Mouse (Mus musculus): ENCODE results near the gene Trmo. TPM values are rescaled to one million over a fixed set of nuclear protein-coding genes. Genes with fewer than 3 reads are reported as not detected.
A peak's percentile ranks its signal among the peaks of the same experiment; 100 is the strongest.

Trmo gene
- total and polyA plus RNA-seq, 3 experiments: 3.5 to 4.1 TPM; not detected in 1

- DNase-seq (ENCODE audit: low read depth, low spot score): peak; percentile 25
- no peak for TF ChIP-seq TCF12 (IDR thresholded peaks at IDR 0.05; ENCODE audit: low read depth, low read length)
- no peak for TF ChIP-seq GABPA (IDR thresholded peaks at IDR 0.05; ENCODE audit: low read depth, low read length)
- TF ChIP-seq EP300 (IDR thresholded peaks at IDR 0.05; ENCODE audit: low read depth in 1 of 2, low read length in 2 of 2): no peak; a peak in 1 of 4 replicates
- TF ChIP-seq CTCF (IDR thresholded peaks at IDR 0.05 in 2 of 3, conservative IDR thresholded peaks at IDR 0.05 in 1 of 3; ENCODE audit: control insufficient read depth in 1 of 3, insufficient read depth in 1 of 3, low read depth in 2 of 3, low read length in 3 of 3, poor library complexity in 1 of 3, severe bottlenecking in 1 of 3): peak in 1 of 3 experiments; percentile 34; a peak in 2 of 6 replicates
- TF ChIP-seq ZNF384 (IDR thresholded peaks at IDR 0.05; ENCODE audit: low read depth, low read length): peak; percentile 90
- no peak for TF ChIP-seq ZKSCAN1 (IDR thresholded peaks at IDR 0.05; ENCODE audit: low read depth, low read length)
- H3K9ac ChIP-seq (ENCODE audit: control insufficient read depth, low read depth, low read length, poor library complexity, severe bottlenecking): peak overlapping the region; percentile 8; the same call in 1 of the 2 replicates
- no peaks in the 10 kb centered on the region; the same call in 1 of the 2 replicates for H3K79me2 ChIP-seq (ENCODE audit: control insufficient read depth, insufficient read depth, low read length, poor library complexity)
- H3K27me3 ChIP-seq (ENCODE audit: control insufficient read depth in 1 of 2, insufficient read depth in 2 of 2, low read length in 2 of 2): no peaks in the 10 kb centered on the region
- peak overlapping the region; percentile 91 for H3K27ac ChIP-seq (ENCODE audit: control insufficient read depth, low read depth, low read length)
- H3K36me3 ChIP-seq (ENCODE audit: control insufficient read depth in 1 of 2, insufficient read depth in 2 of 2, low read length in 2 of 2): peaks cover 0 to 25% of the 10 kb centered on the region in 2 experiments; a peak in 2 of 4 replicates
- no peaks in the 10 kb centered on the region for H3K9me3 ChIP-seq (replicated peaks; ENCODE audit: insufficient read depth, low read length)
- H3K4me1 ChIP-seq (ENCODE audit: control insufficient read depth in 1 of 2, insufficient read depth in 2 of 2, low read length in 2 of 2): peaks cover 18 to 37% of the 10 kb centered on the region in 2 experiments
- peak overlapping the region; percentile 30 to 50 for H3K4me3 ChIP-seq (ENCODE audit: control insufficient read depth in 1 of 2, insufficient read depth in 1 of 2, low read depth in 2 of 2, low read length in 2 of 2)
Observed at GRCm38 (mm10) chr4:46412113-46412512, 22.9 kb upstream of the Trmo start.

- peak; percentile 92 for DNase-seq (ENCODE audit: low read depth, low spot score)
- H3K27me3 ChIP-seq (ENCODE audit: control insufficient read depth in 1 of 2, insufficient read depth in 2 of 2, low read length in 2 of 2): no peaks in the 10 kb centered on the region
- peaks cover 20 to 37% of the 10 kb centered on the region in 2 experiments for H3K4me1 ChIP-seq (ENCODE audit: control insufficient read depth in 1 of 2, insufficient read depth in 2 of 2, low read length in 2 of 2)
- peak overlapping the region; percentile 91 for H3K27ac ChIP-seq (ENCODE audit: control insufficient read depth, low read depth, low read length)
- peaks cover 0 to 29% of the 10 kb centered on the region in 2 experiments; a peak in 2 of 4 replicates for H3K36me3 ChIP-seq (ENCODE audit: control insufficient read depth in 1 of 2, insufficient read depth in 2 of 2, low read length in 2 of 2)
- no peaks in the 10 kb centered on the region for H3K9me3 ChIP-seq (replicated peaks; ENCODE audit: insufficient read depth, low read length)
- peak overlapping the region; percentile 50 to 62 for H3K4me3 ChIP-seq (ENCODE audit: control insufficient read depth in 1 of 2, insufficient read depth in 1 of 2, low read depth in 2 of 2, low read length in 2 of 2)
- H3K9ac ChIP-seq (ENCODE audit: control insufficient read depth, low read depth, low read length, poor library complexity, severe bottlenecking): peak overlapping the region; percentile 56
- no peaks in the 10 kb centered on the region; the same call in 1 of the 2 replicates for H3K79me2 ChIP-seq (ENCODE audit: control insufficient read depth, insufficient read depth, low read length, poor library complexity)
- TF ChIP-seq POLR2A (IDR thresholded peaks at IDR 0.05; ENCODE audit: control insufficient read depth in 1 of 2, insufficient read depth in 1 of 2, low read depth in 1 of 2, low read length in 2 of 2, poor library complexity in 1 of 2) (peak in 1 of 2 experiments; percentile 73; a peak in 2 of 4 replicates), NELFE (IDR thresholded peaks at IDR 0.05; ENCODE audit: low read depth, low read length) (peak; percentile 64), ZC3H11A (IDR thresholded peaks at IDR 0.05; ENCODE audit: low read depth, low read length) (no peak), ZNF384 (IDR thresholded peaks at IDR 0.05; ENCODE audit: low read depth, low read length) (no peak), BHLHE40 (IDR thresholded peaks at IDR 0.05; ENCODE audit: borderline replicate concordance, low read depth, low read length) (no peak), ETS1 (IDR thresholded peaks at IDR 0.05; ENCODE audit: low read depth, low read length) (0 out of 2 replicates have a peak, but pooled peaks have one; percentile 29), HCFC1 (IDR thresholded peaks at IDR 0.05; ENCODE audit: low read depth, low read length) (no peak), MYB (IDR thresholded peaks at IDR 0.05; ENCODE audit: low read depth, low read length) (no peak), TAL1 (IDR thresholded peaks at IDR 0.05; ENCODE audit: low read length) (no peak), ZMIZ1 (IDR thresholded peaks at IDR 0.05; ENCODE audit: low read depth, low read length) (no peak), KAT2A (conservative IDR thresholded peaks at IDR 0.05; ENCODE audit: low read depth, low read length) (no peak), EP300 (IDR thresholded peaks at IDR 0.05; ENCODE audit: low read depth in 1 of 2, low read length in 2 of 2) (peak; percentile 55 to 56; a peak in 3 of 4 replicates), JUND (IDR thresholded peaks at IDR 0.05; ENCODE audit: low read depth, low read length) (no peak), MAFK (IDR thresholded peaks at IDR 0.05; ENCODE audit: borderline replicate concordance, low read depth, low read length) (no peak), UBTF (IDR thresholded peaks at IDR 0.05; ENCODE audit: borderline replicate concordance, insufficient read depth, low read depth, low read length) (no peak), GATA1 (IDR thresholded peaks at IDR 0.05; ENCODE audit: low read depth, low read length) (no peak), TCF12 (IDR thresholded peaks at IDR 0.05; ENCODE audit: low read depth, low read length) (peak; percentile 28; the same call in 1 of the 2 replicates), RCOR1 (IDR thresholded peaks at IDR 0.05; ENCODE audit: low read depth, low read length) (0 out of 2 replicates have a peak, but pooled peaks have one; percentile 23), CTCF (IDR thresholded peaks at IDR 0.05 in 2 of 3, conservative IDR thresholded peaks at IDR 0.05 in 1 of 3; ENCODE audit: control insufficient read depth in 1 of 3, insufficient read depth in 1 of 3, low read depth in 2 of 3, low read length in 3 of 3, poor library complexity in 1 of 3, severe bottlenecking in 1 of 3) (no peak), SIN3A (IDR thresholded peaks at IDR 0.05; ENCODE audit: low read length) (no peak), RAD21 (IDR thresholded peaks at IDR 0.05; ENCODE audit: low read depth, low read length) (no peak), MYC (IDR thresholded peaks at IDR 0.05; ENCODE audit: low read depth, low read length) (0 out of 2 replicates have a peak, but pooled peaks have one; percentile 20), SMC3 (IDR thresholded peaks at IDR 0.05; ENCODE audit: low read depth, low read length) (no peak), ELF1 (IDR thresholded peaks at IDR 0.05; ENCODE audit: low read depth, low read length) (peak; percentile 20; the same call in 1 of the 2 replicates), MAX (IDR thresholded peaks at IDR 0.05; ENCODE audit: low read length) (0 out of 2 replicates have a peak, but pooled peaks have one; percentile 25), GABPA (IDR thresholded peaks at IDR 0.05; ENCODE audit: low read depth, low read length) (no peak), CHD2 (IDR thresholded peaks at IDR 0.05; ENCODE audit: low read length) (no peak), MAZ (IDR thresholded peaks at IDR 0.05; ENCODE audit: low read depth, low read length) (no peak), TBP (IDR thresholded peaks at IDR 0.05; ENCODE audit: low read depth, low read length) (peak; percentile 88)
Observed at GRCm38 (mm10) chr4:46411489-46411888, 22.3 kb upstream of the Trmo start.
